Mouse (Mus musculus) forebrain, embryonic 14.5 days (tissue): ENCODE measurements around the gene Gmppa. TPM values are rescaled to one million over a fixed set of nuclear protein-coding genes. Genes with fewer than 3 reads are reported as not detected.
A peak's percentile ranks its signal among the peaks of the same experiment; 100 is the strongest.

Source experiments
- ATAC-seq: fragments of 200-750 bp; cut with Nextera tagmentation; 2 replicates; pipeline ENCODE4 v1.8.0; 2017; ENCODE audit warnings: mild to moderate bottlenecking, moderate library complexity
- DNase-seq: peaks from one replicate; pipeline ENCODE4 v3.0.0-alpha.2; 2015; ENCODE audit warnings: low spot score
- H3K27ac ChIP-seq: fragments of 300-500 bp; sonication (generic); 2 replicates; pipeline ENCODE4 v1.5.1; 2014; ENCODE audit warnings: low read depth, mild to moderate bottlenecking, control low read depth, low read length, moderate library complexity
- H3K27me3 ChIP-seq: fragments of 300-500 bp; sonication (generic); replicated peaks from 2 replicates; pipeline ENCODE4 v1.6.1; 2014; ENCODE audit warnings: low read length, control low read depth, mixed read lengths; ENCODE audit not compliant: control insufficient read depth, insufficient read depth
- H3K36me3 ChIP-seq: fragments of 300-500 bp; sonication (generic); 2 replicates; pipeline ENCODE4 v1.6.1; 2014; ENCODE audit warnings: low read length, control low read depth; ENCODE audit not compliant: control insufficient read depth, insufficient read depth
- H3K4me1 ChIP-seq: fragments of 300-500 bp; sonication (generic); 2 replicates; pipeline ENCODE4 v1.6.1; 2014; ENCODE audit warnings: antibody characterized with exemption, low read length, control low read depth; ENCODE audit not compliant: control insufficient read depth, insufficient read depth
- H3K4me2 ChIP-seq: fragments of 300-500 bp; sonication (generic); 2 replicates; pipeline ENCODE4 v1.6.1; 2014; ENCODE audit warnings: mild to moderate bottlenecking, control low read depth, low read length
- H3K4me3 ChIP-seq: fragments of 300-500 bp; sonication (generic); 2 replicates; pipeline ENCODE4 v1.5.1; 2014; ENCODE audit warnings: low read depth, low read length, control low read depth
- H3K9ac ChIP-seq: fragments of 300-500 bp; sonication (generic); 2 replicates; pipeline ENCODE4 v1.6.1; 2014; ENCODE audit warnings: mild to moderate bottlenecking, low read length, control low read depth, moderate library complexity
- H3K9me3 ChIP-seq: fragments of 300-500 bp; sonication (generic); replicated peaks from 2 replicates; pipeline ENCODE4 v1.6.1; 2016; ENCODE audit warnings: low read length, control low read depth, mixed read lengths; ENCODE audit not compliant: control insufficient read depth
- WGBS: fragments of 180-500 bp; shearing (Covaris S2); extraction: QIAGEN DNeasy Blood & Tissue Kit; methylation state at CpG from one replicate; pipeline ENCODE4 v1.1.7; 2014; 5-methylcytosine and 5-hydroxymethylcytosine counted together
- polyA plus RNA-seq: library from polyadenylated mRNA; unstranded; fragments of >200 nt; fragmentation: Nextera tagmentation; extraction: Ambion mirVana; gene quantifications from 2 replicates; pipeline ENCODE4 v1.2.1, GENCODE M21; 2014

Gene Gmppa
- polyA plus RNA-seq, 1 experiment from 2014 or later: 72.4 TPM

DNA sequence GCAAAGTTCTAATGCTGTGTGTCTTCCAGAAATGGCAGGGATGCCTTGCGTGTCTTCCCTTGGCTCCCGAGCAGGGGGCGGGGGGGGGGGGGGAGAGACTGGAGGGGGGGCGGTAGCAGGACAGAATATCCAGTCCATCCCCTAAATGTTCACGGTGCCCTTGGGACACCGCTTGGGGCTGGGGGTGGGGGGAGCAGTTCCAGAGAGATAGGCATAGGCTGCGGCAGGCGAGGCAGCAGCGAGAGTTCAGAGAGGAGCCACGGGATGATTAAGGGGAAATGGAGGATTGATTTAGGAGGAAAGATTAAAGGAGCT is 21.9 kb downstream of the Gmppa start:
- H3K4me3 ChIP-seq: no peak overlapping the region
- H3K27me3 ChIP-seq: peaks cover 7% of the 10 kb centered on the region
- DNase-seq: no peak
- no peak overlapping the region for H3K9ac ChIP-seq
- WGBS: 4% methylated on average over 7 of the region's 10 CpGs
- peaks cover 18% of the 10 kb centered on the region for H3K4me1 ChIP-seq
- H3K4me2 ChIP-seq: peak overlapping the region; percentile 53; the same call in 1 of the 2 replicates
- H3K9me3 ChIP-seq: no peaks in the 10 kb centered on the region
- no peak overlapping the region for H3K27ac ChIP-seq
- peak; percentile 23; the same call in 1 of the 2 replicates for ATAC-seq
- H3K36me3 ChIP-seq: no peaks in the 10 kb centered on the region

- 4% methylated on average over 39 of the region's 42 CpGs for WGBS
- Histone ChIP-seq H3K9ac (peak overlapping the region; percentile 55), H3K36me3 (no peaks in the 10 kb centered on the region), H3K4me1 (peaks cover 18% of the 10 kb centered on the region), H3K27me3 (peaks cover 7% of the 10 kb centered on the region), H3K9me3 (no peaks in the 10 kb centered on the region), H3K4me2 (peak overlapping the region; percentile 53), H3K4me3 (peak overlapping the region; percentile 22), H3K27ac (0 out of 2 replicates have a peak overlapping the region, but pooled peaks have one; percentile 58)
- DNase-seq (no peak), ATAC-seq (peak; percentile 60)
These were observed 22.5 kb downstream of the Gmppa start for GRCm38 (mm10) chr1:75458025-75458788.

DNA sequence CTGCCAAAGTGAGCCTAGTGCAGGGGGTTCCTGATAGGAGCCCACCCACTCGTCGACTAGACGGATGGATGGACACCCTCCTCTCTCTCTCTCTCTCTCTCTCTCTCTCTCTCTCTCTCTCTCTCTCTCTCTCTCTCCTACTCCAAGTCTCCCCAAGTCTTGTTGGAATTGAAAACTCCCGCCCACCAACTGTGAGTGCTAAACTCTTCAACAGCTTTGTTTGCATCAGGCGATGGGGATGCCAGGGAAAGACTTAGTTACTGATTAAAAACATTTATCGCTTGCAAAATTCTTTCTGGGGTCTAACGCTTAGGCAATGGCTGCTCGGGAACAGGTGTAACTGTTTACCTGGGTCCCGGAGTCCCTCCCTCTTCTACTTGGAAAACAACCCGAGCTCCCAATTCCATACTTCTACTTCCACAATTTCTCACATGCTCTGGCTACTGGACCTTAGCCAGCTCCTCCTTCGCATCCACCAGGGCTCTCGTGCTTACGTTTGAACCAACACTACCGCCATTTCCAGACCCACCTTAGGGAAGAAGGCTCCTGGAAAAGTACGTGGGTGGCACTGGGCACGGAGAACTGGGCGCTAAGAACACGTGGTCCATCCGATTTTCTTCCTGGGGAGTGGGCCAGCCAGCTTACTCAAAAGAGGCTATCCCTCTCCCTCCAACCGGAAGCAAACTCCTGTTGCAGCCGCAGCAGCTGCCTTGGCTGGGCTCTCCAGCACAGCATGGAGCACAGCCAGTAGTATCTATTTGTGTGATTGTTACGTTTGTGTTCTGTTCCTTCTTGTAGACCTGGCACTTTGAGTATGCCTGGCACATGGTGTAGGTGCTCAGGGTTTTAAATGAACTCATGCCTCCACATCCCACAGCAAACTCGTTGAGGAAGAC is 23.3 kb downstream of the Gmppa start:
- no peak for ATAC-seq
- no peak for DNase-seq
- no peaks in the 10 kb centered on the region for H3K36me3 ChIP-seq
- WGBS: 17% methylated on average over 23 of the region's 23 CpGs
- H3K27ac ChIP-seq: no peak overlapping the region
- H3K4me1 ChIP-seq: peaks cover 18% of the 10 kb centered on the region
- peaks cover 7% of the 10 kb centered on the region for H3K27me3 ChIP-seq
- H3K4me3 ChIP-seq: peak overlapping the region; percentile 22; the same call in 1 of the 2 replicates
- H3K4me2 ChIP-seq: peak overlapping the region; percentile 53
- H3K9ac ChIP-seq: peak overlapping the region; percentile 55
- no peaks in the 10 kb centered on the region for H3K9me3 ChIP-seq

DNA sequence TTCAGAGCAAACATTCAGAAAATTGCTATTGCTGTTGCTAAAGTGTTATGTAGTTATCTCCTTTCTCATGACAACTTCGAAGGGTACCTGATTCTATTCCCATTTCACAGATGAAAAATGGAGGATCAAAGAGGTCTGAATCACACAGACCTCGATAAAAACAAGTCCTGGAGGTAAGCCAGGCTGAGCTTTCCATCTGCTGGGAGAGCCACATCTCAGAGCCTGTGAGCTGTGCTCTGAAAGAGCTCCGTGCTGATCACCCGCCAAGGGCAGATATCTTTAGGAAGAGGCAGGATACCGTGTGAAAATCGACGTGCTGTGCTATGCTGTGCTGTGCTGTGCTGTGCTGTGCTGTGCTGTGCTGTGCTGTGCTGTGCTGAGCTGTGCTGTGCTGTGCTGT is 24.6 kb downstream of the Gmppa start:
- H3K4me2 ChIP-seq: no peak overlapping the region
- no peaks in the 10 kb centered on the region for H3K36me3 ChIP-seq
- H3K27ac ChIP-seq: no peak overlapping the region
- peaks cover 18% of the 10 kb centered on the region for H3K4me1 ChIP-seq
- H3K27me3 ChIP-seq: peaks cover 7% of the 10 kb centered on the region
- no peak overlapping the region for H3K4me3 ChIP-seq
- ATAC-seq (no peak), DNase-seq (no peak)
- no peak overlapping the region for H3K9ac ChIP-seq
- H3K9me3 ChIP-seq: no peaks in the 10 kb centered on the region
- WGBS: 63% methylated on average over 7 of the region's 7 CpGs

DNA sequence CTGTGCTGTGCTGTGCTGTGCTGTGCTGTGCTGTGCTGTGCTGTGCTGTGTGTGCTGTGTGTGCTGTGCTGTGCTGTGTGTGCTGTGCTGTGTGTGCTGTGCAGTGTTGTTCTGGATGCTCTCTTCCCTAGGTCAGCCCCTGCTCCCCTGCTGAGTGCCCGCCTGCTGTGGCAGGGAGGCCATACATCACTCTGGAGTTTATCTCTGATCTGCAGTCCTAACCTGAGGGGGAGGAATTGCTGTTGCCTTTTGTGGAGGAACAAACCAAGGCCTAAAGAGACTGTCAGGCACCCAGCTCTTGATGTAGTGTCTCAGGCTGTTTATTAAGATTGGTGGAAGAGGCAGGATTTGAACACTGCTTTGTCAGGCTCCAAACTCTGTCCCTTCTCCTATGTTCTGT is 26.9 kb downstream of the Gmppa start:
- peaks cover 9% of the 10 kb centered on the region; the same call in 1 of the 2 replicates for H3K4me1 ChIP-seq
- no peak overlapping the region for H3K27ac ChIP-seq
- H3K27me3 ChIP-seq: peaks cover 7% of the 10 kb centered on the region
- no peaks in the 10 kb centered on the region for H3K36me3 ChIP-seq
- H3K4me2 ChIP-seq: no peak overlapping the region
- no peak for ATAC-seq
- H3K9me3 ChIP-seq: no peaks in the 10 kb centered on the region
- no peak overlapping the region for H3K4me3 ChIP-seq
- DNase-seq: no peak
- no peak overlapping the region for H3K9ac ChIP-seq
- WGBS: 29% methylated on average over 1 of the region's 1 CpGs

DNA sequence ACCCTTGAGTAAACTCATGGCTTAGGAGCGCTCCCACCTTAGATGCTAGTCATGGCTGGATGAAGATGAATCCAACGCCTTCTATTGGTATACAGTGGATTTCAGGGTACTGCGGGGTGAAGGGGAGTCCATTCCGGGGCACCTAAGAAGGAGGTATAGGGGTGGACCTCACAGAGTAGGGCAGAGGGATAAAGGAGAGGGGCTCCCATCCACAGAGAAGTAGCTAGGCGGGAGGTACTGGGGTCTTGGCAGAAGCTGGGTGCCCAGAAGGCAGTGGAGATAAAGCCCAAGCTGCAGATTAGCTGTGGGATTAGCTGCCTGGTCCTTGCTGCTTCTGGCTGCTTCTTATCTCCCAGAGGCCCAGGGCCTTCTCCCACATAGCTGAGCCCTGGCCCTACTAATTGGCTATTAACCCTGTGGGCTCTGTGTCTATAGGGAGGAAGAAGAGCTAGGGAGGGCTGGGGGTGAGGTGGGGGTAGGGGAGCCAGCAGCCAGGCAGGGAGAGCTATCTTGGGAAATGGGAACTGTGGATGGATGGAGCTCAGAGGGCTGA is 28.0 kb downstream of the Gmppa start:
- H3K9me3 ChIP-seq: no peaks in the 10 kb centered on the region
- H3K9ac ChIP-seq: 0 out of 2 replicates have a peak overlapping the region, but pooled peaks have one; percentile 13
- H3K27me3 ChIP-seq: no peaks in the 10 kb centered on the region
- H3K4me2 ChIP-seq: no peak overlapping the region
- H3K4me3 ChIP-seq: no peak overlapping the region
- H3K27ac ChIP-seq: no peak overlapping the region; the same call in 1 of the 2 replicates
- H3K4me1 ChIP-seq: peaks cover 3% of the 10 kb centered on the region; the same call in 1 of the 2 replicates
- no peak for DNase-seq
- 63% methylated on average over 5 of the region's 5 CpGs for WGBS
- H3K36me3 ChIP-seq: no peaks in the 10 kb centered on the region
- ATAC-seq: no peak

DNA sequence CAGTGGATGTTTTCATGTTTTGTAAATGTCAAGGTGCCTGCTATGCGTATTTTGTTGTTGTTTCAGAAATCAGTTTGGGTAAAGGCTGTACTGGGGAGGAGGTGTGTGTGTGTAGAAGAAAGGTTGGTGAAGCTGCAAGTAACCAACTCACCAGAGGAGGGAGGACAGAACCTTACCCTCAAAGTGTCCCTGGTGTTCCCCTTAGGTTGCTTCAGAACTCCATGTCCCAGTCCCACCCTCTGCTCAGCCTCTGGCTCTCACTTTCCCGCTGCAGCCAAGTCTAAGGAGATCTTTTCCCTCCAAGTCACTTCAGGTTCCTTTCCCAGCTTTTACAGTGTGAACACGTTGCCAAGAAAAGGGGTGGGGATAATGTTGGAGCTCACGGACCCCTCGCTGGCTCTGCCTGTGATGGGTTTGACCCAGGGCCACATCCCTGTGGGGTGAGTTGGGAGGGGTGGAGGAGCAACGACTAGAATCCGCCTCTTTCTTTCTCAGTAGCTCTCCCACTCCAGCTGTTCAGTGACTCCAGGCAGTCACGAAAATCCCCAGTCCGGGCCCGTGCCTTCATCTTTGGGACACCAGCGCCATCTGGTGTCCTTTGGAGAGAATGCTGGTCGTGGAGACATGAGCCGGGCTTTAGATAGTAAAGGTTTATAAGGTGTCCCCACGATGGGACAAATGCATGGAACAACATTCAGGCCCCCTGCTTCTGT is 31.6 kb downstream of the Gmppa start:
- WGBS: 6% methylated on average over 14 of the region's 14 CpGs
- Histone ChIP-seq H3K36me3 (peaks cover 5% of the 10 kb centered on the region), H3K4me2 (peak overlapping the region; percentile 14; the same call in 1 of the 2 replicates), H3K9me3 (no peaks in the 10 kb centered on the region), H3K27ac (no peak overlapping the region), H3K4me3 (no peak overlapping the region), H3K9ac (no peak overlapping the region), H3K4me1 (0 out of 2 replicates have a peak, but pooled peaks cover 3% of the 10 kb centered on the region), H3K27me3 (no peaks in the 10 kb centered on the region)
- ATAC-seq (peak; percentile 79), DNase-seq (peak; percentile 91)

- H3K4me1 ChIP-seq: 0 out of 2 replicates have a peak, but pooled peaks cover 3% of the 10 kb centered on the region
- no peak overlapping the region for H3K9ac ChIP-seq
- no peaks in the 10 kb centered on the region for H3K9me3 ChIP-seq
- no peaks in the 10 kb centered on the region for H3K27me3 ChIP-seq
- WGBS: 81% methylated on average over 17 of the region's 17 CpGs
- H3K4me3 ChIP-seq: no peak overlapping the region
- DNase-seq: no peak
- peaks cover 25% of the 10 kb centered on the region for H3K36me3 ChIP-seq
- ATAC-seq: no peak
- no peak overlapping the region for H3K27ac ChIP-seq
- no peak overlapping the region for H3K4me2 ChIP-seq
These were observed 33.6 kb downstream of the Gmppa start for GRCm38 (mm10) chr1:75469287-75469825.
